Comparison of ENCODE assay signal across 11 mouse cellular contexts in genomic region chr14:118233786-118234540, GRCm38 (mm10). TPM values are rescaled to one million over a fixed set of nuclear protein-coding genes. Genes with fewer than 3 reads are reported as not detected.
A peak's percentile ranks its signal among the peaks of the same experiment; 100 is the strongest.
DNase-seq lines count a peak whose midpoint lies in the region; ATAC-seq and TF ChIP-seq lines count a peak whose summit lies in the region.
"Had no signal": no experiment of that assay in that cellular context is flagged by ENCODE, and none has a peak within 500 bp of the region (broad histone marks: within the 10 kb centered on the region; RNA-seq: fewer than 3 reads in every experiment).

No protein-coding gene starts in this region.

- H3K4me1 ChIP-seq in forebrain, embryonic 16.5 days (replicated peaks; ENCODE audit: control insufficient read depth, insufficient read depth, low read length): peaks cover 55% of the 10 kb centered on the region
- peaks cover 20% of the 10 kb centered on the region; the same call in 1 of the 2 replicates for H3K4me1 ChIP-seq in limb, embryonic 14.5 days (ENCODE audit: control insufficient read depth, insufficient read depth, low read length)

- DNase-seq in right cerebral cortex, postnatal 4 days: peak; percentile 36
- DNase-seq in right cerebral cortex, adult 2 months (ENCODE audit: low spot score in 2 of 2): no peak
- DNase-seq in limb, embryonic 14.5 days (ENCODE audit: low spot score): no peak
- DNase-seq in yolk sac, embryonic 10.5 days (ENCODE audit: low spot score): peak; percentile 13
- DNase-seq in ovary, postnatal 14 days (ENCODE audit: low spot score): no peak
- no peak for DNase-seq in spleen, postnatal 4 days (ENCODE audit: low spot score in 2 of 2)
- no peak for DNase-seq in urinary bladder, postnatal 4 days (ENCODE audit: low spot score in 2 of 2)
- DNase-seq: liver; right cerebral cortex, postnatal 14 days had no signal

- no peaks in the 10 kb centered on the region for H3K36me3 ChIP-seq in forebrain, embryonic 16.5 days (ENCODE audit: control insufficient read depth, insufficient read depth)
- no peaks in the 10 kb centered on the region for H3K36me3 ChIP-seq in limb, embryonic 14.5 days (ENCODE audit: control insufficient read depth, insufficient read depth, low read length)

- H3K9me3 ChIP-seq in forebrain, embryonic 16.5 days (ENCODE audit: control insufficient read depth, low read length): no peaks in the 10 kb centered on the region
- no peaks in the 10 kb centered on the region for H3K9me3 ChIP-seq in limb, embryonic 14.5 days (ENCODE audit: control insufficient read depth, low read length)

- no peak overlapping the region for H3K27ac ChIP-seq in forebrain, embryonic 16.5 days (ENCODE audit: low read length)
- no peak overlapping the region for H3K27ac ChIP-seq in limb, embryonic 14.5 days (replicated peaks; ENCODE audit: low read depth, low read length)

- peak overlapping the region; percentile 97 for H3K4me2 ChIP-seq in forebrain, embryonic 16.5 days (ENCODE audit: low read length)
- peak overlapping the region; percentile 92; the same call in 1 of the 2 replicates for H3K4me2 ChIP-seq in limb, embryonic 14.5 days (replicated peaks; ENCODE audit: low read depth, low read length, severe bottlenecking)

- no peak for ATAC-seq in forebrain, embryonic 16.5 days
- no peak for ATAC-seq in limb, embryonic 14.5 days (ENCODE audit: low FRiP score, low read depth)

- peak overlapping the region; percentile 71 for H3K9ac ChIP-seq in forebrain, embryonic 16.5 days (replicated peaks; ENCODE audit: low read depth, low read length)
- no peak overlapping the region for H3K9ac ChIP-seq in limb, embryonic 14.5 days (ENCODE audit: low read depth, low read length, severe bottlenecking)

- peaks cover 8% of the 10 kb centered on the region; the same call in 1 of the 2 replicates for H3K27me3 ChIP-seq in forebrain, embryonic 16.5 days (replicated peaks; ENCODE audit: control insufficient read depth, insufficient read depth, low read length)
- H3K27me3 ChIP-seq in limb, embryonic 14.5 days (ENCODE audit: control insufficient read depth, insufficient read depth, low read length): peaks cover 87% of the 10 kb centered on the region

- peak overlapping the region; percentile 67 for H3K4me3 ChIP-seq in forebrain, embryonic 16.5 days (replicated peaks; ENCODE audit: low read length)
- peak overlapping the region; percentile 46; the same call in 1 of the 2 replicates for H3K4me3 ChIP-seq in limb, embryonic 14.5 days (replicated peaks; ENCODE audit: low read length)
- H3K4me3 ChIP-seq: erythroblast, embryonic 14.5 days had no signal

- WGBS in forebrain, embryonic 16.5 days: 3% methylated on average over 26 of the region's 26 CpGs
- 3% methylated on average over 26 of the region's 26 CpGs for WGBS in limb, embryonic 14.5 days

- no peak for TF ChIP-seq POLR2A in limb, embryonic 14.5 days (IDR thresholded peaks at IDR 0.05; ENCODE audit: borderline replicate concordance, extremely low read depth, insufficient read depth, insufficient read length)

RNA-seq across cellular contexts. Expression of gene Sox21, which starts 2.9 kb away (rescaled TPM):
- polyA plus RNA-seq in forebrain, embryonic 16.5 days (2015; fragmentation: Nextera tagmentation; extraction: Ambion mirVana): 4.8 and 5.9 TPM in 2 replicates
- 0.85 and 0.98 TPM in 2 replicates for polyA plus RNA-seq in limb, embryonic 14.5 days (2012; rRNA removed)
- 0.65 and 0.84 TPM in 2 replicates for polyA plus RNA-seq in limb, embryonic 14.5 days (2014; fragmentation: Nextera tagmentation; extraction: Ambion mirVana)

RNA-seq across cellular contexts. Expression of gene Gm9376, which starts 32.8 kb away (rescaled TPM):
- not detected in 2 replicates for polyA plus RNA-seq in forebrain, embryonic 16.5 days (2015; fragmentation: Nextera tagmentation; extraction: Ambion mirVana)
- polyA plus RNA-seq in limb, embryonic 14.5 days (2012; rRNA removed): not detected in 2 replicates
- not detected in 2 replicates for polyA plus RNA-seq in limb, embryonic 14.5 days (2014; fragmentation: Nextera tagmentation; extraction: Ambion mirVana)
- polyA plus RNA-seq: erythroblast, embryonic 14.5 days had no signal

Comparison
In these comparisons a context has a peak if more than half of its experiments do, and no peak if none do; other contexts are left out.
1. DNase-seq: peak in right cerebral cortex, postnatal 4 days (single experiment) and yolk sac, embryonic 10.5 days (single experiment); none in right cerebral cortex, adult 2 months (0 of 2), limb, embryonic 14.5 days (single experiment), ovary, postnatal 14 days (single experiment), spleen, postnatal 4 days (0 of 2) and urinary bladder, postnatal 4 days (0 of 2).